Mouse (Mus musculus) olfactory bulb, adult 2 months (tissue): Measurements from ENCODE around the gene Vwa2.

Experiments used
- CTCF ChIP-seq: fragments of 200-500 bp; IDR thresholded peaks from 2 replicates; pipeline ENCODE4 v1.5.1; 2012; ENCODE audit warnings: low read depth, mild to moderate bottlenecking, low read length, moderate library complexity; ENCODE audit not compliant: insufficient read depth
- POLR2A ChIP-seq: fragments of 200-500 bp; IDR thresholded peaks from 2 replicates; pipeline ENCODE4 v1.6.1; 2012; ENCODE audit warnings: mild to moderate bottlenecking, low read depth, low read length, moderate library complexity; ENCODE audit not compliant: insufficient read depth

DNA sequence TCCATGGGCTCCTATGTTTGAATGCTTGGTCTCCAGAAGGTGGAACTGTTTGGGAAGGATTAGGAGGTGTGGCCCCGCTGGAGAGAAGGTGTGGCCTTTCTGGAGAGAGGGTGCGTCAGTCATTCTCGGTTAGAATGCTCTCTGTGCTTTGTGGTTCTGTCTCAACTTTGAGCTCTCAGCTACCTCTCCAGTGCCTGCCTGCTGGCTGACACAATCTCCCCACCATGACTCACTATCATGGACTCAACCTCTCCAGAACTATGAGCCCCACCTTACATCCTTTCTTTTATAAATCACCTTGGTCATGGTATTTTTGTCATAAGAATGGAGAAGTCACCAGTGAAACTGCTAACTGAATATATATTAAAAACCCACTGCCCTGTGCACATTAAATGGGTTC, 40.6 kb downstream of the Vwa2 start:
- TF ChIP-seq CTCF (no peak), POLR2A (no peak)
